Mouse (Mus musculus) lung, adult 2 months (tissue): ENCODE measurements at regions not wholly inside any gene's neighbourhood (a gene's known extent, or its start where the extent isn't known, plus 50 kb on each side); places are given as distances from the start of the nearest gene placed in this dataset.

Experiments used
- DNase-seq: peaks from one replicate; pipeline ENCODE4 v3.0.0; 2022
- H3K4me1 ChIP-seq: fragments of 200-500 bp; 2 replicates; pipeline ENCODE4 v1.6.1; 2011; ENCODE audit warnings: low read length; ENCODE audit not compliant: control insufficient read depth, insufficient read depth
- H3K4me3 ChIP-seq: fragments of 200-500 bp; replicated peaks from 2 replicates; pipeline ENCODE3; 2011; ENCODE audit warnings: low read depth, mild to moderate bottlenecking, control low read depth, low read length; ENCODE audit errors: extremely low read depth
- CTCF ChIP-seq: fragments of 200-500 bp; IDR thresholded peaks from 2 replicates; pipeline ENCODE4 v1.5.1; 2011; ENCODE audit warnings: mild to moderate bottlenecking, low read length, control low read depth; ENCODE audit not compliant: insufficient read depth
- POLR2A ChIP-seq: fragments of 200-500 bp; IDR thresholded peaks from 2 replicates; pipeline ENCODE4 v1.6.1; 2011; ENCODE audit warnings: low read depth, mild to moderate bottlenecking, control low read depth, low read length, borderline replicate concordance; ENCODE audit errors: extremely low read depth
- WGBS: fragments of 180-500 bp; shearing (Covaris S2); methylation state at CpG from one replicate; pipeline ENCODE4 v1.1.7; 2018; 5-methylcytosine and 5-hydroxymethylcytosine counted together

DNA sequence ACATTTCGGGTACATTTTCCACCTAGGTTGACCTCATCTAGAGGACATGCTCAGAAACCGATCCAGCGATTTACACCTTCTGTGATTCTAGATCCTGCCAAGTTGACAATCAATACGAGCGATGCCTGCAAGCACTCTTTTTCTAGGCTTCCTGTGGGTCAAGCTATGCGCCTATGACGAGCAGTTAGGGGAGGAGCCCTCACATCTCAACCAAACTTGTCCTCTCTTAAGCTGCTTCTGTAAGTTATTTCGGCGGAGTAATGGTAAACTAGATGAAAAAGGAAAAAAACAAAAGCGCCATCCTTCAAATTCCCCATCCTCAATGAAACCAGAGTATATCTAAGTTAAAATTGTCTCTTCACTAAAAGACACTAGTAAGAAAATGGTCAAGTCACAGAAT, 858.5 kb downstream of the Zfp704 start:
- WGBS, result 92% methylated on average over 10 of the region's 10 CpGs
- DNase-seq, result no peak
- Histone ChIP-seq H3K4me3 (no peak overlapping the region), H3K4me1 (no peaks in the 10 kb centered on the region)
- TF ChIP-seq POLR2A (no peak), CTCF (no peak)

GRCm38 (mm10) chr3:8750858-8751257, 859.0 kb downstream of the Zfp704 start:
- DNase-seq, result no peak
- 41% methylated on average over 4 of the region's 4 CpGs for WGBS
- no peak for TF ChIP-seq CTCF
- TF ChIP-seq POLR2A, result no peak
- Histone ChIP-seq H3K4me1 (no peaks in the 10 kb centered on the region), H3K4me3 (no peak overlapping the region)

GRCm38 (mm10) chr3:8750162-8750561, 859.7 kb downstream of the Zfp704 start:
- no peak for DNase-seq
- no peaks in the 10 kb centered on the region for H3K4me1 ChIP-seq
- TF ChIP-seq CTCF, result no peak
- no peak for TF ChIP-seq POLR2A
- 83% methylated on average over 11 of the region's 11 CpGs for WGBS
- no peak overlapping the region for H3K4me3 ChIP-seq

GRCm38 (mm10) chr3:8747201-8747600, 862.7 kb downstream of the Zfp704 start:
- Histone ChIP-seq H3K4me3 (no peak overlapping the region), H3K4me1 (no peaks in the 10 kb centered on the region)
- WGBS, result 79% methylated on average over 4 of the region's 4 CpGs
- TF ChIP-seq CTCF, result no peak
- no peak for TF ChIP-seq POLR2A
- DNase-seq, result no peak

- no peak for DNase-seq
- no peak overlapping the region for H3K4me3 ChIP-seq
- 91% methylated on average over 3 of the region's 3 CpGs for WGBS
- TF ChIP-seq POLR2A, result no peak
- TF ChIP-seq CTCF, result no peak
- H3K4me1 ChIP-seq, result no peaks in the 10 kb centered on the region
Measured at GRCm38 (mm10) chr3:8746677-8747076, 863.2 kb downstream of the Zfp704 start.

DNA sequence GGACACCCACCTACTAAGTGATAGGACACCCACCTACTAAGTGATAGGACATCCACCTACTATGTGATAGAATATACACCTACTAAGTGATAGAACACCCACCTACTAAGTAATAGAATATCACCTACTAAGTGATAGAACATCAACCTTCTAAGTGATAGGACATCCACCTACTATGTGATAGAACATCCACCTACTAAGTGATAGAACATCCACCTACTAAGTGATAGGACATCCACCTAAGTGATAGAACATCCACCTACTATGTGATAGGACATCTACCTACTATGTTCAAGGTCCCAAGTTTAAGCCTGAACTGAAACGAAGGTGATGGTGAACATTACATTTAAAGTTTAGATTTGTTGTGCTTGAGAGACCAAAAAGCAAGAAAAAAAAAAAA, 863.8 kb downstream of the Zfp704 start:
- 92% methylated on average over 1 of the region's 1 CpGs for WGBS
- no peaks in the 10 kb centered on the region for H3K4me1 ChIP-seq
- no peak for TF ChIP-seq CTCF
- TF ChIP-seq POLR2A, result no peak
- no peak for DNase-seq
- H3K4me3 ChIP-seq, result no peak overlapping the region

- Histone ChIP-seq H3K4me3 (no peak overlapping the region), H3K4me1 (no peaks in the 10 kb centered on the region)
- TF ChIP-seq POLR2A, result no peak
- TF ChIP-seq CTCF, result no peak
- WGBS, result 45% methylated on average over 6 of the region's 6 CpGs
- DNase-seq, result no peak
Measured at GRCm38 (mm10) chr3:8744857-8745256, 865.0 kb downstream of the Zfp704 start.

DNA sequence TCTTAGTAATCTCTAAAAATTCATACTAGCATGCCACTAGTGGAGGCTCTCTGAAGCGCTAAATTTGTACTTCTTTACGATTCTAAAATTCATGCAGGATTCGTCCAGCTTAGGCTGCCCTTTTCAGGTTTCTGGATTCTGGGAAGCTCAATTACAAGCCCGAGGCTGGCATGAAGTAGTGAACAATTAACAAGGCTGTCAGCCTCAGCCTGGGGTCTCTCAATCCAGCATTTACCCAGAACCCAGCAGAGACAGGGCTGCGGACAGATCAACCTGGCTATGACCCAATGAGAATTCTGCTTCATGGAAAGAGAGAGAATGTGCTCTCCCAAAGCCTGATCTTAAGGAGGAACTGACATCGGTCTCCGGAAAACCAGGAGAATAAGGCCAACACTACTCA, 866.2 kb downstream of the Zfp704 start:
- DNase-seq, result no peak
- TF ChIP-seq CTCF, result no peak
- TF ChIP-seq POLR2A, result no peak
- Histone ChIP-seq H3K4me1 (no peaks in the 10 kb centered on the region), H3K4me3 (no peak overlapping the region)
- 84% methylated on average over 7 of the region's 7 CpGs for WGBS

DNA sequence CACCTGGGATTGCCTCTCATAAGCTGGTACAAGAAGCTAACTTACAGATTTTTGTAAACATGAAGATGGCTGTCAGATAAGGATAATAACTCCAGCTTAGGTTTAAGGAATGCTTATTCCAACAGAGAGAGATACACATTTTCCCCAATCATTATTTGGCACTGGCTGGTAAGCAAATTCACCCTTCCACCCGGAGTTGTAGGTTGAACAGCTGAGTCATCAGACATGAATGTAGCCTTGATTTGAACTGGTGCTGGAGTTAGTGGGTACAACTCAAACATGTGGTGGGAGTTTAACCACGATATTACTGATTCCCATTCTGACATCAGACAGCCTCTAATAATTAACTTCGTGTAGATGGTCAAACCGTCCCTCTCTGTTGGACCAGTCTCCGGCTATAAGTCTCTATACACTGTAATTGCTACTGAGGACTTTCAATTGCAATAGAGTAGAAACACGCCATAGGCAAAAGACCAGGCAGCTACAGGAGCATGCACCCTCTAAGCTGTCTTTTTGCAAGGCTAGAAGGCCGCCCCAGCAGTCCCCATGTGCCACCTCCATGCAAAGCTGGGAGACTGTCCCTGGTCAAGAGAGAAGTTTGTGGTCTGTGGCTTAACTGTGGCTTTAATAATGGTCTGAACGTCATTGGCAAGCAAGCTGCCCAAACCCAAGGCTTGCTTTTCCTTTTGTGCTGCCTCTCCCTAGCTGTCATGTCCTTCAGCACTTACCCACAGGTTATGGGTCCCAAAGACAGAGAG, 868.4 kb downstream of the Zfp704 start:
- Histone ChIP-seq H3K4me1 (no peaks in the 10 kb centered on the region), H3K4me3 (no peak overlapping the region)
- WGBS, result 79% methylated on average over 8 of the region's 8 CpGs
- no peak for TF ChIP-seq CTCF
- TF ChIP-seq POLR2A, result no peak
- no peak for DNase-seq

DNA sequence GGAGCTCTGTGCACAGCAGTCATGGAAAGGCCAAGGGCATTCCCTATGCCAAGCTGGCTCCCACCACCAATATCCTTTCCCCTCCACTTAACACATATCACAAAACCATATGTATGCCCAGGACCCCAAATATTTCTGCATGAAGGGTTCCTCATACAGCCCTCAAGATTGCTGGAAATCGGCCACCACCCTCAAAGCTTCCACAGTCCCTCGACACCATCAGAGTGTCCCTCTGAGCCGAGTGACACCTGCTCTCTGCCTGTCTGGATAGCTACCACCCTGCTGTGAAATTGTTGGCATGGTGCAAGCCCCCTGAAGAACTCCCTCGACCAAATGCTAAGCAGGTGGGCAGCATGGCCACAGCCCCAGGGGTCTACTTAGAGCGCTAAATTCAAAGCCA, 869.2 kb downstream of the Zfp704 start:
- no peak for TF ChIP-seq POLR2A
- no peak for TF ChIP-seq CTCF
- no peak for DNase-seq
- WGBS, result 85% methylated on average over 5 of the region's 5 CpGs
- no peak overlapping the region for H3K4me3 ChIP-seq
- H3K4me1 ChIP-seq, result no peaks in the 10 kb centered on the region
